Mouse (Mus musculus) cerebellum, adult 2 months (tissue): ENCODE data around the gene Tubb2b.

Experiments used
- CTCF ChIP-seq: fragments of 200-500 bp; IDR thresholded peaks from 2 replicates; pipeline ENCODE4 v1.5.1; 2011; ENCODE audit warnings: low read depth, mild to moderate bottlenecking, control low read depth, low read length, moderate library complexity, borderline replicate concordance; ENCODE audit not compliant: insufficient read depth
- POLR2A ChIP-seq: fragments of 200-500 bp; IDR thresholded peaks from 2 replicates; pipeline ENCODE4 v1.6.1; 2011; ENCODE audit warnings: low read length, control low read depth, borderline replicate concordance; ENCODE audit not compliant: insufficient read depth

GRCm38 (mm10) chr13:34162491-34163303, 32.4 kb upstream of the Tubb2b start, which contains the start of gene Psmg4:
- TF ChIP-seq CTCF = no peak
- TF ChIP-seq POLR2A = peak; percentile 50; the same call in 1 of the 2 replicates
